Mouse (Mus musculus) cerebellum, adult (tissue): ENCODE results near the gene Cadm3.
"Not testable (repeated sequence)": the region's sequence is repeated elsewhere in the genome, so short reads cannot be mapped to it uniquely, and the experiment has no call there.

Experiments used
- ATAC-seq: cut with Nextera tagmentation; 2 replicates; pipeline ENCODE4 v1.9.2; 2017; ENCODE audit warnings: mild to moderate bottlenecking, moderate library complexity, mixed read lengths; ENCODE audit not compliant: insufficient number of reproducible peaks, low FRiP score, low TSS enrichment

Gene Cadm3

GRCm38 (mm10) chr1:173325395-173325794 lies 42.1 kb downstream of the Cadm3 start:
- ATAC-seq = no peak

- no peak for ATAC-seq
These were observed 42.5 kb downstream of the Cadm3 start for GRCm38 (mm10) chr1:173324961-173325360.

GRCm38 (mm10) chr1:173323839-173324585 lies 43.5 kb downstream of the Cadm3 start:
- ATAC-seq = no peak

- ATAC-seq = no peak
These were observed 45.3 kb downstream of the Cadm3 start for GRCm38 (mm10) chr1:173322249-173322627.

- ATAC-seq = no peak
These were observed 45.8 kb downstream of the Cadm3 start for GRCm38 (mm10) chr1:173321593-173322248.

GRCm38 (mm10) chr1:173317925-173318477 lies 49.5 kb downstream of the Cadm3 start:
- ATAC-seq = no peak

GRCm38 (mm10) chr1:173315725-173316124 lies 51.8 kb downstream of the Cadm3 start:
- ATAC-seq = no peak

- ATAC-seq = not testable (repeated sequence)
These were observed 53.9 kb downstream of the Cadm3 start for GRCm38 (mm10) chr1:173313535-173314050.

GRCm38 (mm10) chr1:173302795-173303194 lies 64.7 kb downstream of the Cadm3 start:
- not testable (repeated sequence) for ATAC-seq
